Mouse (Mus musculus) cerebellum, postnatal 14 days (tissue): ENCODE results near the gene Stpg4.

Experiments used
- DNase-seq, 2 experiments: peaks; one replicate each; pipeline ENCODE4 v3.0.0; 2021; ENCODE audit warnings: mixed read lengths in 2 of 2

Gene Stpg4

GRCm38 (mm10) chr17:87350471-87351240 lies 76.9 kb downstream of the Stpg4 start:
- DNase-seq = peak; percentile 35 to 40

GRCm38 (mm10) chr17:87349575-87349974 lies 78.0 kb downstream of the Stpg4 start:
- DNase-seq = no peak

GRCm38 (mm10) chr17:87349069-87349468 lies 78.5 kb downstream of the Stpg4 start:
- DNase-seq = no peak

- DNase-seq = no peak
Measured at GRCm38 (mm10) chr17:87348353-87348752, 79.2 kb downstream of the Stpg4 start.

- no peak for DNase-seq
Measured at GRCm38 (mm10) chr17:87345252-87345593, 82.3 kb downstream of the Stpg4 start.

GRCm38 (mm10) chr17:87344441-87345251 lies 82.9 kb downstream of the Stpg4 start:
- no peak for DNase-seq

- DNase-seq = no peak
Measured at GRCm38 (mm10) chr17:87343060-87343703, 84.4 kb downstream of the Stpg4 start.
